Mouse (Mus musculus) NIH3T3 (cell line): ENCODE measurements around the gene Pld2.

Experiments
- DNase-seq: peaks from one replicate; pipeline ENCODE4 v3.0.0-alpha.2; 2012; ENCODE audit warnings: low read depth

The Pld2 gene

DNA sequence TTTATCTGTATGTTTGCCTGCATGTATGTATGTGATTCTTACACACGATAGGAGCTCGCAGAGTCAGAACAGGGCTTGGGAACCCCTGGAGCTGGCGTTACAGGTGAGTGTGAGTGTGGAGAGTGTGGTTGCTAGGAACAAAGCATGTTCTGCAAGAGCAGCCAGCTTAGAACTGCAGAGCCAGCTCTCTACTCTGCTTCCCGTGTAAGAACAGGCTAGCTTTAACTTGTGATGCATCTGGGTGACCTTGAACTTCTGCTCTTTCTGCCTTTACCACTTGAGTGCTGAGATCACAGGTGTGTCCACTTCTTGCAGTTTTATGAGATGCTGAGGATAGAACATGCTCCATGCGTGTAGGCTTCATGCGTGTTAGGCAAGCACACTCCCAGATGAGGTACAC lies 39.1 kb downstream of the Pld2 start:
- DNase-seq: no peak

DNA sequence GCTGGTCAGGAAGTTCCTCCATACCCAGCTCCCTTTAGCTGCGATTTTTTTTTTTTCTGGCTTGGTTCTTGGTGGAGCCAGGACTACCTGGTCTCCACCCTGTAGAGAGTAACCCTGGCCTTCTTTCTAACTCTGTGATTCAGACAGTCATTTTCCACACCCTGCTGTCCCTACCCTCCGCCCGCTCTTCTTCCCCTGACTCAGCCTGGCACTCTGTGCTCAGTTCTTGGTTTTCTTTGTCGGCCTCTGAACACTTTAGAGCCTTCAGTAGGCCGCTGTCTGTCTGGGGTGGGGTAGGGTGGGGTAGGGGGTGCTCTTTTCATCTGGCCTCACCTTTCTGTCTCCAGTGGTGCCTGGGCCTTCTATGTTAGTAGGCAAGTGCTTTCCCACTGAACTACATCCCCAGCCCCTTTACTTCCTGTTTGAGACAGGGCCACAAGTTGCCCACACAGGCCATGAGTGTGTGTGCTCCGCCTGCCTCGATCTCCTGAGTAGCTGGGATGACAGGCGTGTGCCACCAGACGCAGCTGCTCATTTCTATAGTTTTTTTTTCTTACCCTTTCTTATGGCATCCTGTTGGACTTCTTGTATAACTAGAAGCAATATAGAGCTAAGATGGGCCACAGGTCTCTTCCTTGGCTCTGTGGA lies 40.0 kb downstream of the Pld2 start:
- DNase-seq: no peak

DNA sequence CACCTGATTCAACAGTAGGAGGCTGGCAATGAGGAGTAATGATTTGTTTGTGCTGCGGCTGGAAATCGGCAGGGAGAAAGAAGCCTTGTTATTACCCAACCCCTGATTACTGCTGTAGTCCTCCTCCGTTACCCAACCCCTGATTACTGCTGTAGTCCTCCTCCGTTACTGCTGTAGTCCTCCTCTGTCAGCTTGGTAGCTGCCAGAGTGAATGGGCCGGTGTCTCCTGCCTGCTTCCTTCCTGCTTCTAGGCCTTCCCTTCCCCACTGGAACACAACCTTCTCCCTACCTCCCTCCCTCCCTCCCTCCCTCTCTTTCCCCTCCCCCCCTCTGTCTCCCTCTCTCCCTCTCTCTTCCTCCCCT lies 40.5 kb downstream of the Pld2 start:
- peak; percentile 39 for DNase-seq

DNA sequence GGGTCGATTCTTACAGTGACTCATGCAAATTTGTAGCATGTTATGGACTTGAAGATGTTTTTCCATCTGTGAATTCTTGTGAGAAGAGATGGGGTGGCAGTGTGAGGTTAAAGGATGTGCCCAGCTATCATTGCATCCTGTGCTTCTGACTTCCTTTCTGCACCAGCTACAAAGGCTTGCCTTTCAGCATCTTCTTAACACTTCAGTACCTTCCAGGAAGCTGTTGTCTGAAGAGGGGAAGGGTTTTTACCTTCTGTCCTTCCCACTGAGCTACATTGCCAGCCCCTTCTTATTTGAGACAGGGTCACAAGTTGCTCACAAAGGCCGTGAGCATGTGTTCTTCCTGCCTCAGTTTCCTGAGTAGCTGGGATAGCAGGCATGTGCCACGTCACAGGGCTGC lies 41.1 kb downstream of the Pld2 start:
- no peak for DNase-seq

DNA sequence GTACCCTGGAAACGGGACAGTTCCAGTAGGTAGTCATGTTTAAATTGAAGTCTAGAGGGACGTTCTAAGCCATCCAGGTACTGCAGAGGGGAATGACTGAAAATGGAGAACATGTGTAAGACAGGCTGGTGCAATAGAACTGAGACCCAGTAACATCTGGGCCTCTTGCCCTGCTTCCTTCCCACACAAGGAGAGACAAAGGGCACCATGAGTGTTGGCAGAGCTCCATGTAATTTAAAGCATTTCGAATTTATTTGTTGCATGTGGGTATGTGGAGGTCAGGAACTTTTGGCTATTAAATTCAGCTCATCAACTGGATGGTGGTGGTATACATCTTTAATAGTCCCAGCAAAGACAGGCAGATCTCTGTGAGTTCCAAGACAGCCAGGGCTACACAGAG lies 42.3 kb downstream of the Pld2 start:
- peak; percentile 57 for DNase-seq

DNA sequence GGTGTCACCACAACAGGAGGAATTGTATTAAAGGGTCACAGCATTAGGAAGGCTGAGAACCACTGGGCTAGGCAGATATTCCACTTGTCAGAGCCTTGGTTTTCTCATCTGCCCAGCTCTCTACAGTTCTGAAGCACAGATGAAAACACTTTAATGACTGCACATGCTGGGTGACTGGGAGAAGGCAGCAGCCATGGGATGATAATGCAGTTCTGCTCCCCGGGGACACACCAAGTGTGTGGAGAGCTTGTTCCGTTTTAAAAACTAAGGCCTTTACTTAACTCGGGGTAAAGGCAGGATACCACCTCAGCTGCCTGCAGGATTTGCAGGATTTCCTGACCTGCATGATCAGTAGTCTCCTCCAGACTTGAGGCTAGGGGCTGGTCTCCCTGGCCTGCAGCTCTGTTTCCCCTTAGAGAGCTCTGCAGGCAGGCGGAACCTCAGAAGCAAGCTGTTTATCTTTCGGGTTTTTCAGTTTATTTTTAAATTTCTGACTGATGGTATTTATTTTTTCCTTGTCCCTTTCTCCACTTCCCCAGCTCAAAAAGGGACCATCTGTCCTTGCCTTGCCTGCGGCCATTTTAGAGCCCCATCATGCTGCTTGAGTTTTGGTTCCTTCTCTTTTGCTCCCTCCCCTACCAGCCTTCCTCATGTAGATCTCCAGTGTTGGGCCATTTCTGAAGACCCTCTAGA lies 43.3 kb downstream of the Pld2 start:
- no peak for DNase-seq

DNA sequence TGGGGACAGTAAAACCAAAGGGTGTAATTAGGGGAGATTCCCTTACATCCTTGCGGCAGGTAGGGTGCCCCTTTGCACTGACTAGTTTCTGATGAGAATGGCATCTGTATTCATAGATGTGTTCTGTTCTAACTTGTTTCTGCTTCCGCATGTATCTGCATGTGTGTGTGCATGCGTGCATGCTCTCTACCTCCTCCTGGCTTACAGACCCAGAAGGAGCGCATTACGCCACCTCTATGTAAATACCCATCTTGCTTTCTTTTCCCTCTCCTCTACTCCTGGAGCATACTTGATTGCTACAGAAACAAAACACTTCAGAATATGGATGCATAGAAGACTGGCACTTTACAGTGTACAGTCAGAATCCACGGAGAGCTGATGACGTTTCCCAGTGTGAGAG lies 43.9 kb downstream of the Pld2 start:
- DNase-seq: no peak

DNA sequence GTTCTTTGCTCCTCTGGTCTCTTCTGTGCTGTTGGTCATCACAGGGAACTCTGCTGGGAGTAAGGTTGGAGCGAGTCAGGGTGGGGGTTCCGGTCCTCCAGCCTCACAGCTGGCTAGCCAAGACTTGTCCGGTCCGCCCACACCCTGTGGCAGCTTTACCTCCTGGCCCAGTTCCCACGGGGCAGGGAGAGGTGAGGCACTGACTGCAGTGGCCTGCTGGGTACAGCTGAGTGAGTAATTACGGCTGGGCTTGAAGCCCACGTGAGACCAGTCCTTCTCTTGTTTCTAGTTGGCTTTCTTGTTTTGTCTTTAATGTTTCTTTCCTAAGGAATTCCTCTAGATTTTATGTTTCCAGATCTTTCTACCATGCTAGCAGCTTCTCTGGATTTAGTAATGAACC lies 45.6 kb downstream of the Pld2 start:
- peak; percentile 87 for DNase-seq

DNA sequence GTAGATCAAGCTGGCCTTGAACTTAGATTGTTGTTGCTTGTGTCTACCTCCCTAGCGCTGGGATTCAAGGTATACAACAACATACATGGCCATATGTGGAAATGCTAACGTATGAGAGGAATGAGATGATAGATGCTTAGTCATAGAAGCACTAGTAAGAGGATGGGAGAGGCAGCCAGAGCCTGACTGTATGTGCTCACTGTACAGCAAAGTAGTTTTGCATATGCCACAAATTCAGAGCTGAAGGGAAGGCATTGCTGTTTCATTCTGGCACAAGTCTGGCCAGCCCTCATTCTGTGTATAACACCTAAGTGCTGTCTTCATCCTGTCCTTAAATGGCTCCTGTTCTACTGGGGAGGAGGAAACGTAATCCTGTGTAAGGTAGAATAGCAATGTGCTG lies 46.4 kb downstream of the Pld2 start:
- DNase-seq: peak; percentile 60

DNA sequence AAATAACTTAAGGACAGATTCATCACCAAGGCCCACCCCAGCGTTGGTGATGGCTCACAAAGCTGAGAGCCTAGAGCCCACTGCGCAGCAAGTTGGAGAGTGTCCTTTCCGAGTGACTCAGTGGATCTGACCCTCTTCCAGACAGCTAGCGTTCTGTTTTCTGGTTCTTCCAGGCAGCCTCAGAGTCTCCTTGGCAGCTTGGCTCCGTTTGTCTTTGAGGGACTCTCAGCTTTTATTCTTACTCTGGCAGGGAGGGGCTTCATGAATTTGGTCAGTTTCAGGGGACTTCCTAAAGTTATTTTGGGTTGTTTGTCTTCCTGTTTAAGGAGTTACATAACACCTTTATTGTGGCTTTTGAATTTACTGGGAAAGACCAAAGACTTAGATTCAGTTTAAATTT lies 47.1 kb downstream of the Pld2 start:
- DNase-seq: no peak

DNA sequence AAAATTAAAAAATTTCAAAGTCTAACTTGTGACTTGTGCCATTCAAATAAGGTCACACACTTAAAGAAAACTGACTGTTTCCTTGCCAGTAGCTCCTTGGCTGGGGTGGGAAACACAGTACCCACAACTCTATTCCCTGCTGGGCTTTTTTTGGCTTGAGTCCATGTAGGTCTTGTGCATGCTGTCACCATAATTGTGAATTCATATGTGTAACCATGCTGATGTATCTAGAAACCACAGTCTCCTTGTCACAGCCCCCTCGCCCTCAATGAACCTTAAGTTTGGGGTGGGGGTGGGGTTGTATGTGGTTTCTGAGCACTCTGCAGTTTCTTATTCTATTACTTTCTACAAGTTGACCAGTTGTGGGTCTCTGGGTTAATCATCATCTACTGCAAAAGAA lies 51.9 kb downstream of the Pld2 start:
- no peak for DNase-seq

DNA sequence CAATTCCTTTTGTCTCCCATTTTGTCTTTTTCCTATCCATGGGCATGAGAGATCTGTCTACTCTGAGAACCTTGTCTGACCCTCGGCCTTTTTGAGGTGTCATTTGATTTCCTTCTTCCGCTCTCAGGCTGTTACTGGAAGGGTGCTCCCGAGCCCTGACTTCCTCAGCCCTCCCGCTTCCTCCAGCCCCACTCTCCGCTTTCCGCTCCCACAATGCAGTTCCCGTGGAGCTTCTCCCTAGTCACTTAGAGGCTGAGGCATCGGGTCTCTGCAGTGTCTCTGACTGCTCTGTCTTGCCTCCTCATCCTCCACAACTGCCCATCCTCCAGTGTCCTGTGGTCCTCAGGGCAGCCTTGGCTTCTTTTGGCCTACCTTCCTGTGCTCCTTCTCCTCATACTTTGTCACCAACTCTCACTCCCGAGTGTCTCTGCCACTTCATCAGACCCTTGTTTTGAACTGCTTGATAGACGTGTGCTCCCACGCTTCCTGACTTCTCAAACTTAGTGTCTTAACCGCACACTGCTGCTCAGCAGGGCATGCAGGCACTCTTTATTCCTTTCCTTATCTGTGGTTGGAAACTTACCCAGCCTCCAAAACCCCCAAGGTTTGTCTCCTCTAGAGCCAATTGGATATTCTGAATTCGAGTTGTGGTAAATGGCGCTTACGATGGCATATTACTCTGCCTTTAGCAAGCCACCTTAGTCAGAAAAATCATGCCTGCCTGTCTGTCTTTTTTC lies 54.6 kb downstream of the Pld2 start:
- no peak for DNase-seq

DNA sequence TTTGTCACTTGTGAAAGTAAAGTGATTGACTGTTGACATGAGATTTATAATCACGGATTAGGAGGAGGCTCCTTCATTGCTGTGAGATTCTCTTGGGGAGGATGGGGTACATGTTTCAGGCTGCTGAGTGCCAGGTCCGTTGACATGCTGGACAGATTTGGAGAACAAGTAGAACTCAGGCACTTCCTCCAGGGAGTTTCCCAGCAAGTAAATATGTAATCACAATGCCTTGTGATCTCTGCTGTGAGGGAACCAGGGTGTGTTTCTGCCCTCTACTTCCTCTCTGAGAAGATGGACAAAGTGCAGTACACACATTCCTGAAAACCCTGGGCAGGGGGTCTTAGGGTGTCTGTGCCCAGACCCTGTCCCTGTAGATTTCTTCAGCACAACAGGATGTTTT lies 55.8 kb downstream of the Pld2 start:
- no peak for DNase-seq

DNA sequence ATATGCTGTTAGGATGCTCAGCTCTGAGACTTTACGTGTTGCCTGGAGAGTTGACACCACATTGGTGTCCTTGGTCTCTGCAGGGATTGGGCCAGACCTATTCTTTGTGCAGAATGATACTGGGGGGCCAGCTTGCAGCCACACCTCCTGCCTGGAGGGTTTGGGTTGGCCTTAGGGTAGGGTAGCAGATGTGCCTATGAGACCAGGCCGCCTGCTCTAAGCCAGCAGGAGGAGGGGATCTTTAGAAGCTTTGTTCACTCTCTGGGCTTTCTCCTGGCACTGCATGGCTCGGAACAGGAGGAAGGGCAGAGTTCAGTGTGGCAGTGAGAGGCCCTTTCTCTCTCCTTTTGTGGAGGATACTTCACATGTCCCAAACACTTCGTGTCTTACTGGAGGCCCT lies 56.2 kb downstream of the Pld2 start:
- DNase-seq: no peak

DNA sequence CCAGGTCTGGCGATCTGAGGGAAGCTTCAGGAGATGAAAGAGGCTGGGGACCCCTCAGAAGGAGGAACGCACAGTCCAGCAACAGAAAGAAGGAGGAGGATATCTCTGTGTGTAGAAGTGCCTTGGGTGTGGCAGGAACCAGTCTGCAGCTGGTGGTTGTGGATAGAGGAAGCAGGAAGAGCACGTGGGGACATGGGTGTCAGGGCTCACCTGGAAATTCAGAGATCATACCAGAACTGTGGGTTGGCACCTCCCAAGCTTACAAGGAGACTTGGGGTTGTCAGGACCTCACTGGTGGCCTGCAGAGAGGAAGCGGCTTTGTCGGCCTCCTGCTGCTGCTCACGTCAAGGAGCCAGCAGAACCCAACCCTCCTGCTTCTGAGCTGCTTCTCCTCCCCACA lies 57.4 kb downstream of the Pld2 start:
- no peak for DNase-seq

DNA sequence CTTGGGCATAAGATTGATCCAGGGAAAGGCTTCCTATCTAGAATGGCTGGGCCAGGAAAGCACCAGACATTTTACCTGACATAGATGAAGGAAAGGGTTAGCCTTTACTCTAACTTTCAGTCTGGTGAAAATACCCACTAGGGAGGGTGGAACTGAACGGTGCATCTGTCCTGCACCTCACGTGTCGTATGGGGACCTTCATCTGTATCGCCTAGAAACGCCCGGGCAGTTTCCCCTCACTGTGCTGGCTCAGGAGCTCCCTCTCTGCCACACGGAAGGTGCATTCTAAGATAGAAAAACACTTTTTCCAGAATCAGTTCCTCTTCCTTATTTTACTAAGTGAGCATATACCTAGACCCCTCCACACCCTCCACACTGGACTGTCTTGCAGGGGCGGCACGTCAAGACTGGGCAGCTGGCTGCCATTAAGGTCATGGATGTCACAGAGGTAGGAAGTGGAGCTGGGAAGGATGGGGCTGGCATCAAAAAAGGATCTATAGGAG lies 58.6 kb downstream of the Pld2 start:
- DNase-seq: no peak

DNA sequence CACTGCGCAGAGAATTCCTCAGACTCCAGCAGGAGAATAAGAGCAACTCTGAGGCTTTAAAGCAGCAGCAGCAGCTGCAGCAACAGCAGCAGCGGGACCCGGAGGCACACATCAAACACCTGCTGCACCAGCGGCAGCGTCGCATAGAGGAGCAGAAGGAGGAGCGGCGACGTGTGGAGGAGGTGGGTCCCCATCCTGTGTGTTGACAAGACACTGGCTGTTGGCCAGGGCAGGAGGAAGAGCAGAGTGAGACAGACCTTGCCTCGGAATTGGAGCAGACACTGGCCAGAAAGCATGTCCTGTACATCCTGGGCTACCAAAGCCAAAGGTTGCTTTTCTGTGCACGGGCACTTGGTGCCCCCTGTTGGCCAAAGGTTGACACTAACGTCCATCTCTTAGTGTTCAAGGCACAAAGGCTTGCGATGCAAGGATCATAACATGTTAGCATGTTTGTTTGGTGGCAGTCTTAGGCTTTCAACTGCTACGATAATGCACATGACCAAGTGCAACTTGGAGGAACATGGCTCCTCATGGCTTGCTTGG lies 65.2 kb downstream of the Pld2 start:
- DNase-seq: peak; percentile 89

DNA sequence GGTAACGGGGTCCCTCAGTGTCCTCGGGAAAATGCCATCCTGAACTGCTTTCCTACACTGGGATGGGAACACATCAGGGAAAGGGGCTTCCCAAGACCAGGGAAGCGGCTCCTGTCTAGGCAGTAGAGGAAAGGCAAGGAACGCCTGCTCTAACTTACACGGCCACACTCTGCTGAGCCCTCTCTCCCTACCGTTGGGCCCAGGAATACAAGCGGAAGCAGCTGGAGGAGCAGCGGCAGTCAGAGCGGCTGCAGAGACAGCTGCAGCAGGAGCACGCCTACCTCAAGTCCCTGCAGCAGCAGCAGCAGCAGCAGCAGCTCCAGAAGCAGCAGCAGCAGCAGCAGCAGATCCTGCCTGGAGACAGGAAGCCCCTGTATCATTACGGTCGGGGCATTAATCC lies 66.9 kb downstream of the Pld2 start:
- DNase-seq: no peak

DNA sequence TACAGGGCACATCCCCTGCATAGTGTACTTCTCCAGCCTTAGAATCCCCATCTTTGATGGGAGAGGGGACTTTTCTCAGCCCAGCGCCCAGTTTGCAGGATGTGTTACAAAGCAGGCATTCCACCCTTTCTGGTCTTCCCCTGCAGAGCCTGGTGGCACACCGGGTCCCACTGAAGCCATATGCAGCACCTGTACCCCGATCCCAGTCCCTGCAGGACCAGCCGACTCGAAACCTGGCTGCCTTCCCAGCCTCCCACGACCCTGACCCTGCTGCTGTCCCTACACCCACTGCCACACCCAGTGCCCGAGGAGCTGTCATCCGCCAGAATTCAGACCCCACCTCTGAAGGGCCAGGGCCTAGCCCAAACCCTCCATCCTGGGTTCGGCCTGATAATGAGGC lies 67.7 kb downstream of the Pld2 start:
- DNase-seq: no peak
